Mouse (Mus musculus): Measurements from ENCODE around the gene Gm14597.
"Not testable (repeated sequence)": the region's sequence is repeated elsewhere in the genome, so short reads cannot be mapped to it uniquely, and the experiment has no call there.

The Gm14597 gene

DNA sequence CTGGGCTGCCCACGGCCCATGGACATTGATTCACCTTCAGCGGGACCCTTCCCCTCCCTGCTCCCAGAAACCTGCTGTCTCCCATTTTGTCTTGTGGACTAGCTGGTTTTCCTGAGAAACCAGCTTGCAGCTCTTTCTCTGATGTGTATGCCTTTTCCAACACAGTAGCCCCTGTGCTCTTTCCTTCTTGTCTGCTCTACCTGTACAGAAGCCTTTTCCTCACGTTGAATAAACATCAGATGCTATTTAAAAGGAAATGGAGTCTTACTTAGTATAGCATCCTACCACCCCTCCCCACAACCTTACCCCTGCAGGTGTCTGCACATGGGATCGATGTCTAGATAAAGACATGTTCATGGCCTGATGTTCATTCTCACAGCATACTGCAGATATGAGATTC is at the start of gene Gm14597:
Gene Gm14597 (minus strand): TSS at position 101 of the 400 bp plus-strand sequence.
- not testable (repeated sequence) for DNase-seq

DNA sequence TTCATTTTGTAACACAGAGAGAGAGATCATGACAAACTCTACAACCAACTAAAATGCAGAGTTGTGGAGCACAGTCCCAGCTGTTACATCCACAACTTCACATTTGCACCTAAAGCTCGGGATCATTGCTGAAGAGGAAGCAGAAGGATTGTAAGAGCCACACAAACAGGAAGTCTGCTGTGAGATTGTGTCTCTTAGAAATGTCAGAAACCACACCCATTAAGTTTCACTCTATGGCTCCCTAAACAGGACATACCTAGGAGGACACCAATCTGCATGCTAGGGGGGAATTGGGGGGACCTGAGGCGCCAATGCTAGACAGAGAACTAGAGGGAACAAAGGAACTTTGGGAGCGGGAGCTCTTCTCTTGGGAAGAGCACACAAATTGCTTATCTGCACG is 44.1 kb upstream of the Gm14597 start:
- not testable (repeated sequence) for DNase-seq

GRCm38 (mm10) chrX:53645885-53646284 is 37.1 kb upstream of the Gm14597 start:
- DNase-seq: no peak

DNA sequence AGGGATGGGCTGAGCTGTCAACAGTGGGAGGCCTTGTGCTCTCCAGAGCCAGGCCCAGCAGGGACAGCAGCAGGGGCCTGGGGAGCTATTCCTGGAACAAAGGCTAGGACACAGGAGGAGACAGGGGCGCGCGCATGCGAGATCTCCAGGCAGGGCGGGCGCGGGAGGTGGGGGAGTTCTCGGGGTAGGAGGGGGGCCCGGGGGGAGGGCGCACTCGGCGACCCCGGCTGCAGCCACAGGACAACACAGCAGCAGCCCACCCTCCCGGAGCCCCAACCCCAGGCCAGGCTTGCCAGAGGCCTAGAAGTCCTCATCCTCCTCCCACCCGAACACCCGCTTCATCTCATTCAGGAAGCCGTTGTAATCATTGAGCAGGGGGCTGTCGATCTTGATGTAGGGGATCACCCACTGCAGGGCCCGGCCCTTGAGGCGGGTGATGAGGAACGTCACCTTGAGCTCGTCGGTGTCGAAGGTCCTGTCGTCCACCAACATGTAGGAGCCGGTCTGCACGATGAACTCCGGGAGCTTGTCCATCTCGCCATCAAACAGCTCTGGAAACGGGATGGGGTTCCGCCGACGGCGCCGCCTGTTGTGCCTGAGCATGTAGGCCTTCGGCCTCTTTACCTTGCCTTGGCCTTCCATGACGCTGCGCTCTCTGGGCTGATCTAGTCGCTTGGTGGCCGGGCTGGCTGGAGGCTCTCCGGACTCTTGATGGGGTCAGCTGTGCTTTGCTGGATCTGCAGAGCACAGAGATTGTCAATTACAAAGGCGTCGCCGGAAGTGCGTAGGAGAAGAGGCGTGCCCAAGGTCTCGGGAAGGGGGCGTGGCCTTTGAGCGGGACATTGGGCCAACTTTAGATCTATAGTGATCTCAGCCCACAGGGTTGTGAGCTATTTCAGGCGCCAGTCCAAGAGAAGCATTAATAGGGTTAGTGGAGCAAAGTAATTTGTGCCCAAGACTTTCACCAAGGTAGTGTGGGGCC is 34.5 kb upstream of the Gm14597 start, which contains the start of gene Rtl8a:
Gene Rtl8a (minus strand): TSS at position 703 of the 982 bp plus-strand sequence.
- DNase-seq: peak; percentile 86

DNA sequence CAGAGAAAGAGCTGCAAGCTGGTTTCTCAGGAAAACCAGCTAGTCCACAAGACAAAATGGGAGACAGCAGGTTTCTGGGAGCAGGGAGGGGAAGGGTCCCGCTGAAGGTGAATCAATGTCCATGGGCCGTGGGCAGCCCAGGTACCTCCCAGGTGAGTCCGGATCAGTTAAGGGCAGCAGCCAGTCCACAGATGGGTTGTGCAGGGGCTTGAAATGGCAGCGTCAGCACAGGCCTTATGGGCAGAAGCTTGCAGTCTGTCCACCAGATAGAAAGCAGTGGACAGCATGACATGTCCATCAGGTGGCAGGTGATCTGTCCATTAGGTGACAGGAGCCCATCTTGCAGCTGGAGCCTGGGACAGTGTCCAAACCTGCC is 33.8 kb upstream of the Gm14597 start:
- peak; percentile 18 for DNase-seq

DNA sequence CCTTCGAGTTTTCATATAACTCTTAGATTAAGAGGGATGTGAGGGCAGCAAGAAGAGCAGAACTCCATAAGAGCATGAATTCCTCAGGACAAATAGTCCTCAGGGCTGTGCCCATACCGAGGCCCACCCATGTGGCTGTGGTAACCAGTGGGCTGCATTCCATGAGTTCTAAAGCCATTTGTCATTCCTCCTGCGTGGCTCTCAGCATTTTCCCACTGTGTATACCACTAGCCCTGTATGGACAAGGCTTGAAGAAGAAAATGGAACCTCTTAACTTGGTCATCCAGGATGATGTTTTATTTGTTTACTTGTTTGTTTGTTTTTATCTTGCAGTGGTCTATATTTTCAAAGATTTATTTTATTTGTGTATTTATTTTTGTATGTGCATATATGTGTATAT is 29.3 kb upstream of the Gm14597 start:
- not testable (repeated sequence) for DNase-seq

DNA sequence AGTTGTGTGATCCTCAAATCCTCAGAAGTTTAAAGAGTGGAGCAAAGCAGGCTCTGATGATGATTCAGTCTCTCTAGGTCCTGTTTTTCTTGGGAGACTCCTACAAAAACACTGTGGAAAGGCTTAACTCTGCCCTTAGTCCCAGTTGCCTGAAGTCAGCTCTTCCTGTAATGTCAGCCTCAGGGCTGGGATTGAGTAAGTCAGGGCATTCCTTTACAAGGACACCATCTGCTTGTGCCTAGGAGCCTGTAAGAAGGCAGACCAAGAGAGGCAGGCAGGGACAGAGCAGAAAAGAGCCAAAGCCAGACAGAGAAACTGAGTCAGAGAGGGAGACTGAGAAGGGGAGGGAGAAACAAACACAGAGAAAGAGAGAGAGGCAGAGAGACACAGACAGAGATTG is 2.6 kb upstream of the Gm14597 start:
- not testable (repeated sequence) for DNase-seq

- DNase-seq: peak; percentile 84
These were observed 1.8 kb upstream of the Gm14597 start for GRCm38 (mm10) chrX:53610571-53610970.

- DNase-seq: peak; percentile 51
These were observed 511 bp downstream of the Gm14597 start for GRCm38 (mm10) chrX:53608122-53608813.

DNA sequence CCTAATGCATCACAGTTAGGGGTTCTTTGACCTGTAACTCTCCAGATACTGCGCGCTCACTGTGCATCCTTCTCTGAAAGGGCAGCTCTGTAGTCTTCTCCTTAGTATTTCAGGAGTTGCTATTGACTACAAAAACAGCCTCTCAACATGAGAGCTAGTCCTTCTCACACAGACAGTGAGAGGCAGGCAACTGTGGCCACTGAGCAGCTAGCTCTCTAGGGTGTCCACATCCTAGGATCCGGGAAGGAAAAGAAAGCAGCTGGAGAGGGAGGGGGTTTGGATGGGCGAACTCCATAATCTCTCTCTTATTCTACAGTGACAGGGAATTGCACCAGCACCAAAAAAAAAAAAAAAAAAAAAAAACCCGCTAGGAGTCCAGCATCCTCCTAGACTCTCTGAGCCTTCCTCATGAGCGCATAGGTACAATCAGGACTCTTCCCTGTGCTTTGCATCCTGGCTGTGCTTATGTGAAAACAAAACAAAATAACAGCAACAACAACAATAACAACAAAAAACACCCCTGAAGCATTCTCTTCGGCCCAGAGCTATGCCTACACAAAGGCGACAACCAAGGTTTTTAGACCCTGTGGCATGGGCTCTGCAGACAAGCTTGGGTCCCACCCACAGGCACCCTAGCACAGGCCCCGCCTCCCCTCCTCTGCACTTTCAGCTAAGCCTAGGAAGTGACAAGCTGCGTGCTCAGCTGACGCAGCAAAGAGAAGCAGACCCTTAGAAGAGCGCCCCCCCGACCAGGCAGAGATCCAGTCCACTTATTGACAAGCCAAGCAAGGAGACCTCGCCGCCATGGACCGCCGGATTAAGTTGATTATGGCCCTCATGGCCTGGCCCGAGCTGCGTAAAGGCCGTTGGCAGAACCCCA is 1.3 kb downstream of the Gm14597 start, which contains the start of gene Rtl8c:
Gene Rtl8c (plus strand): TSS at position 791 of the 880 bp plus-strand sequence.
- DNase-seq: peak; percentile 80

GRCm38 (mm10) chrX:53606176-53606575 is 2.6 kb downstream of the Gm14597 start:
- peak; percentile 8 for DNase-seq

DNA sequence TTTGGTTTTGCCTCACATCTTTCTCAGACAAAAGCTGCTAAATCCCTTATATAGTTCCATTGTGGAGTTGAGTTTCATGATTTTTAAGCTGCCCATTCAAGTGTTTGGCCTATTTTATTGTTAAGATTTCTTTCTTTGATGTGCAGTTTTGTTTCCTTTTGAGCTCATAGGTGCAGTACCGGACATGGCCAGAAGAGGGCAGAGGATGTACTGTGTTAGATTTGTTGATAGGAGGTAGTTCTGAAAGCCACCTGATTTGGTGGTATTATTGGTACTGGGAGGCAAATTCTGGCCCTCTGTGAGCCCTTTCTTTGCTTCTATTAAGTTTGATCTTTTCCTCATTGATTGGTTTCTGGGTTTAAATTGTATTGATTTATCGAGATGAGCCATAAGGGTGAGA is 8.8 kb downstream of the Gm14597 start:
- DNase-seq: peak; percentile 69

GRCm38 (mm10) chrX:53583404-53583803 is 25.4 kb downstream of the Gm14597 start:
- DNase-seq: not testable (repeated sequence)

GRCm38 (mm10) chrX:53581407-53581806 is 27.4 kb downstream of the Gm14597 start:
- not testable (repeated sequence) for DNase-seq

DNA sequence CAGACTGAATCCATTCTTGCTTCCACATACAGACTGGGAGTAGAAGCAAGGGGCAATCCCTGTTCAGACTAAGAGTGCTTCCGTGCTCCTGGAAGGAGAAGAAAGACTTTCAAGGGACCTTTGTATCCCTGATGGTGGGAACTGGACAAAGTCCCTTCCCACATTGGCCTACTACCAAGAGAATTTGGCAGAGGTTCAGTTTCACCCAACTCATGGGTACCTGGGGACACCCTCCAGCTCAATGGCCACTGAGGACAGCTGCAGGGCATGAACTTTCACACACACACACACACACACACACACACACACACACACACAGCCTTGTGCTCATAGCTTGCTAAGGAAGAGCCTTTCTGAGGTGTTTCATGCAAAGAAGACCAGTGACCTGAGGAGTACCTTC is 29.5 kb downstream of the Gm14597 start:
- no peak for DNase-seq
